Mouse (Mus musculus): ENCODE results near the gene Fxyd6. TPM values are rescaled to one million over a fixed set of nuclear protein-coding genes. Genes with fewer than 3 reads are reported as not detected.

Gene Fxyd6
- total RNA-seq (2021) = 100 to 1,000 TPM; 222 to 224 TPM
- long read RNA-seq, experiment 1, transcript Fxyd6-203 (8 exons, 1,789 nt) = major isoform, 239 of 471 reads
- long read RNA-seq, experiment 1, transcript Fxyd6-201 (8 exons, 1,788 nt) = minor isoform, 166 of 471 reads
- long read RNA-seq, experiment 1, partial matches to known transcripts = 18 of 471 reads
- long read RNA-seq, experiment 1, other reads (novel, unspliced or antisense) = 48 of 471 reads
- long read RNA-seq, experiment 2, transcript Fxyd6-201 (8 exons, 1,788 nt) = minor isoform, 93 of 241 reads
- long read RNA-seq, experiment 2, transcript Fxyd6-203 (8 exons, 1,789 nt) = major isoform, 121 of 241 reads
- long read RNA-seq, experiment 2, partial matches to known transcripts = 21 of 241 reads
- long read RNA-seq, experiment 2, other reads (novel, unspliced or antisense) = 6 of 241 reads

GRCm38 (mm10) chr9:45370117-45370561, at the start of gene Fxyd6:
Gene Fxyd6, plus strand, starts transcription at chr9:45370185.
- peak; percentile 87 to 90 for DNase-seq

GRCm38 (mm10) chr9:45321465-45321864, 48.5 kb upstream of the Fxyd6 start:
- DNase-seq = no peak

- DNase-seq = no peak
These were observed 48.0 kb upstream of the Fxyd6 start for GRCm38 (mm10) chr9:45321946-45322430.

- DNase-seq = no peak
These were observed 43.6 kb upstream of the Fxyd6 start for GRCm38 (mm10) chr9:45326390-45326789.

GRCm38 (mm10) chr9:45328263-45328662, 41.7 kb upstream of the Fxyd6 start:
- peak; percentile 37 to 38 for DNase-seq

- DNase-seq = no peak
These were observed 40.4 kb upstream of the Fxyd6 start for GRCm38 (mm10) chr9:45329577-45329976.

- DNase-seq = peak; percentile 21 to 25
These were observed 32.6 kb upstream of the Fxyd6 start for GRCm38 (mm10) chr9:45337406-45337805.

- DNase-seq = no peak
These were observed 26.9 kb upstream of the Fxyd6 start for GRCm38 (mm10) chr9:45343066-45343465.

GRCm38 (mm10) chr9:45345516-45345915, 24.5 kb upstream of the Fxyd6 start:
- DNase-seq = peak; percentile 31 to 53

GRCm38 (mm10) chr9:45346276-45346675, 23.7 kb upstream of the Fxyd6 start:
- peak in 1 of 2 experiments; percentile 40 for DNase-seq

GRCm38 (mm10) chr9:45348560-45348959, 21.4 kb upstream of the Fxyd6 start:
- no peak for DNase-seq

GRCm38 (mm10) chr9:45349181-45349580, 20.8 kb upstream of the Fxyd6 start:
- no peak for DNase-seq

- no peak for DNase-seq
These were observed 20.1 kb upstream of the Fxyd6 start for GRCm38 (mm10) chr9:45349851-45350250.

GRCm38 (mm10) chr9:45355192-45355591, 14.8 kb upstream of the Fxyd6 start:
- DNase-seq = no peak

- no peak for DNase-seq
These were observed 11.6 kb upstream of the Fxyd6 start for GRCm38 (mm10) chr9:45358356-45358755.

- no peak for DNase-seq
These were observed 7.9 kb upstream of the Fxyd6 start for GRCm38 (mm10) chr9:45362051-45362461.

GRCm38 (mm10) chr9:45363639-45364214, 6.3 kb upstream of the Fxyd6 start:
- DNase-seq = no peak

- DNase-seq = no peak
These were observed 2.3 kb upstream of the Fxyd6 start for GRCm38 (mm10) chr9:45367716-45368115.

GRCm38 (mm10) chr9:45368341-45368901, 1.6 kb upstream of the Fxyd6 start:
- peak; percentile 59 to 66 for DNase-seq

GRCm38 (mm10) chr9:45370616-45371336, 791 bp downstream of the Fxyd6 start:
- no peak for DNase-seq

GRCm38 (mm10) chr9:45371337-45371707, 1.3 kb downstream of the Fxyd6 start:
- no peak for DNase-seq

- DNase-seq = no peak
These were observed 3.9 kb downstream of the Fxyd6 start for GRCm38 (mm10) chr9:45373896-45374295.

Measured in adrenal gland, postnatal 36 days (tissue).